Mouse (Mus musculus): Measurements from ENCODE around the gene Dlg5.

Gene Dlg5

GRCm38 (mm10) chr14:24245177-24246081, at the start of gene Dlg5:
Gene Dlg5 (minus strand): TSS chr14:24245920.
- DNase-seq (ENCODE audit: inconsistent age in 2 of 2, low spot score in 1 of 2) = peak; percentile 79 to 93

DNA sequence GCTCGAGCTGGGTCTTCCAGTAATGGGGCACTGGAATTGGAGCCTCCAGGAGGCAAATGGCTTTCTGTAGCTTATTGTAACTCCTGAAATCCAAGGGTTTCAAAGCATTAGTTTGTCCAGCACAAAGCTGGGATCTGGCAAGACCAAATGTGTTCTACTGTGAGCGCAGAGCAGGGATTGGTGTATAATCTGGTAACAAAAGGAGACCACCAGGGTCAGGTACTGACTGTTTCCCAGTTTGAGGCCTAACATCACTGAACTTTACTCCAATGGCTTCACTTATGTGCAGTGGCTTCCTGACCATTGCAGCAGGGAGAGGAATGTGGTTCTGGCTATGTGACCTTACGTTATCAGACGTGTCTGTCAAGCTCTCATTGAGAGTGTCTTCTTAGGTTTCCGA, 47.9 kb upstream of the Dlg5 start:
- DNase-seq (ENCODE audit: inconsistent age in 2 of 2, low spot score in 1 of 2) = no peak

DNA sequence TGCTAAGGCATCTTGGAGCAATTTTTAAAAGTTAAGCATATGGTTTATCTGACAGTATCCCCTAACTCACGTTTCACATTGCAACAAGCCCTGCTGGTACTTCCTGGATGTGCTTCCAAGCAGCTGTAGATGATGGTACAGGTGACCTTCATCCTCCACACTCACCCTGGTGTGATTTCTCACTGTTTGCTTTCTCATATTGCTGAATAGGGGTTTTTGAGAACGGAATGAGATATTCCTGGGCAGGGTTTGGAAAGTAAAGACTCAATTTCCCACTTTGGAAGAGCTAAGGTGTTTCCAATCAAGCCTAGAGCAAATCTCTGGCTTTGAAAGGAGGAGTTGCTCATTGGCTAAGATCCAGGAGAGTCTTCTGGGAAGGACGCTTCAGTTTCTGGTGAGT, 47.2 kb upstream of the Dlg5 start, which contains the start of gene E330034G19Rik:
TSS of gene E330034G19Rik (plus strand) at position 301 of the 400 bp plus-strand sequence.
- DNase-seq (ENCODE audit: inconsistent age in 2 of 2, low spot score in 1 of 2) = no peak

DNA sequence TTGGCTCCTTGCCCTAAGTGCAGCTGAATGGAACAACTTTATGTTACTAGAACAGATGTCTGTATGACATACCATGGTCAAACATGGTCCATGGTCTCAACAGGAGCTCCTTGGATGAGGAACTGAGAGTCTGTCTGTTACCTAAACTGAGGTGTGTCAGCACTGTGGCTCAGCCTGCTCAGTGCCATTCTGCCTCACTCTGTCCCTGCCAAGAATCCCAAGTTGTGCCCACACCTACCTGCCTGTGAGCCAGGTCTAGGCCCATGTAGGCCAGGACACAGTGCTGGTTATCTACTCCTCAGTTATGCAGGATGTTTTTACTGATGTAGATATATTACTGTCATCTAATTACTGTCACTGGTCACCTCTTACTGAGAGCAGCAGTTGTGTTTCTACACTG, 45.0 kb upstream of the Dlg5 start:
- DNase-seq (ENCODE audit: inconsistent age in 2 of 2, low spot score in 1 of 2) = no peak

- DNase-seq (ENCODE audit: inconsistent age in 2 of 2, low spot score in 1 of 2) = no peak
Observed at GRCm38 (mm10) chr14:24286136-24286535, 40.4 kb upstream of the Dlg5 start.

DNA sequence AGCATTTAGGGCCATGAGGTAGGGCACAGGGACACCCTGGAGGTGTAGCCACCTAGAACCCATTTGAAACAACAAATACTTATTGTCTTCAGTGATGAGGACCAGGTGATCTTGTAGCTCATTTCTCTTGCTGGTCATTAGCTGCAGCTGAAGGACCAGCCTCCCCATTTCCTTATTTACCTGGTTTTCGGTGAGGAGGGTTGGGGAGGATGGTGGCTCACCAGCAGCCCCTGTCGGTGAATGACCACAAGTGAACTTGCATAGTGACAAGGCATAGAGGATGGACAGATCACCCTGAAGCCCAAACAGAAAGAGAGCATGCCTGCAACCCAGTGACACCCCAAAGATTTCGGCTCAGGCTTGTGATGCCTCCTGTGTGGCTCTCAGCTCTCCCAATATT, 36.6 kb upstream of the Dlg5 start:
- DNase-seq (ENCODE audit: inconsistent age in 2 of 2, low spot score in 1 of 2) = no peak

- DNase-seq (ENCODE audit: inconsistent age in 2 of 2, low spot score in 1 of 2) = no peak
Observed at GRCm38 (mm10) chr14:24281278-24281677, 35.6 kb upstream of the Dlg5 start.

DNA sequence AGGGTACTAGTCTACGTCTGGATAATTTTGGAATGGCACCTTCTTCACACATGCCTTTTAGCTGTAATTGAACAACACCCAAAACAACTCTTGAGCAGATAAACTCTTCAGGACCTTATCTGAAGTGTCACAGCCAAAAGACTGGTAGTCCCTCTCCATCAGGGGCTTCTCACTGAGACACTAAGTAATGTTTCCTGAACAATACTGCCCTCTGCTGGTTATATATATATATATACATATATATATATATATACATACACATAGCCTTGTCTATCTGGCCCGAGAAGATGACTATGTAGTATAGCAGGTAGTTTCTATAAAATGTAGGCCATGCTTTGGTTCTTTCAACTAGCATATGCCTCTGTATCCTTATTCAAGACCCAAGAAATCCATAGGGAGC, 29.8 kb upstream of the Dlg5 start:
- DNase-seq (ENCODE audit: inconsistent age in 2 of 2, low spot score in 1 of 2) = peak in 1 of 2 experiments; percentile 42

- peak in 1 of 2 experiments; percentile 79 for DNase-seq (ENCODE audit: inconsistent age in 2 of 2, low spot score in 1 of 2)
Observed at GRCm38 (mm10) chr14:24273575-24273974, 27.9 kb upstream of the Dlg5 start.

DNA sequence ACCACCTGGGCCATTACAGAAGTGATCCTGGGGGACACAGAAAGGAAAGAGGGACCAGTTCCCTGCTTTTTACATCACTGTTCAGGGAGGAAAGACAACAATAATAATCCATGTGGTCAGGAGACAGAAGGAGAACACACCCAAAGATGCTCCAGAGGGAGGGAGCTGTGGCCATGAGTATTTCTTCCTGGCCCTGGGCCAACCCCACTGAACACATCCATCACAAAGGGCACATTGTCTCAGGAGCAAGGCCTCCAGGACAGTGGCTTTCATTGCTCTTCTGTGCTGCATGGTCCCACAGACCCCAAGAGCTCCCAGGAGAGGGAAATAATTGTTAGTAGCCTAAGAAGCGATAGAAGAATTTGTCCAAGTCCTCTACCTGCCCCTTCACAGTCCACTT, 23.9 kb upstream of the Dlg5 start:
- peak in 1 of 2 experiments; percentile 26 for DNase-seq (ENCODE audit: inconsistent age in 2 of 2, low spot score in 1 of 2)

- DNase-seq (ENCODE audit: inconsistent age in 2 of 2, low spot score in 1 of 2) = no peak
Observed at GRCm38 (mm10) chr14:24262915-24263314, 17.2 kb upstream of the Dlg5 start.

- DNase-seq (ENCODE audit: inconsistent age in 2 of 2, low spot score in 1 of 2) = no peak
Observed at GRCm38 (mm10) chr14:24262382-24262781, 16.7 kb upstream of the Dlg5 start.

DNA sequence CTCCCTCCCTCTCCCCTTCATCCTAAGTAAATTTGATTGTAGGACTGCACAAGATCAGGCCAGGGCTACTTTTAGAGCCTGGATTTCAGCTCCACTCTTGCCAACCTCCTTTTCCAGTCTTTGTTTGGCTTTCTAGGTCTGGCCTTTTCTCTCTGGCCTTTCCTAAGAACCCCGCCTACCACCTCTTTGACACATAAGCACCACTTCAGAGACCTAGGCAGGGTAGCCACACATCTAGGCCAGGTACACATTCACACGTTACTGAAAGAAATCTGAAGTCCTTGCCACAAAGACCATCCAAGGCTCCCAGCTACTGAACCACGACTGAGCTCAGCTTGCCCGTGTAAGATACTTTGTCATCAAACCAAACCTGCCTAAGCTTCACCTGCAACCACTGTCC, 14.7 kb upstream of the Dlg5 start:
- DNase-seq (ENCODE audit: inconsistent age in 2 of 2, low spot score in 1 of 2) = no peak

DNA sequence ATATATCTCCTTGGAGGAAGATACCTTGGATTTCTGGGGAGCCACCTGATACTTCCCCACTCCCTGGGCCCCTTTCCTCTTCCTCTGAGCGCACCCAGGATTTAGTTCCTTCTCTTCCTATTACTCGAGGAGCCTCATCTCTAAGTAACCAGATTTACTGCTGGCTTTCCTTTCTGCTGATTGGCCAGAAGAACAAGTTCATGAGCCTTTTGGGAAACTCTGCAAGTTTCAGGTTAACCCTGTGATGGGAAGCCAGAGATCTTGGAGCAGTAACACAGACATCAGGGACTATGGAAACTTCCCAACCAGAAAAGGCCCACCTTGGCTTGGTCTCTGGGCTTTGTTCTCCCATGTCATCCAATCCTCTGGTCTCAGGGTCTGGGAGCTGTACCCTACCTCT, 10.2 kb upstream of the Dlg5 start:
- no peak for DNase-seq (ENCODE audit: inconsistent age in 2 of 2, low spot score in 1 of 2)

DNA sequence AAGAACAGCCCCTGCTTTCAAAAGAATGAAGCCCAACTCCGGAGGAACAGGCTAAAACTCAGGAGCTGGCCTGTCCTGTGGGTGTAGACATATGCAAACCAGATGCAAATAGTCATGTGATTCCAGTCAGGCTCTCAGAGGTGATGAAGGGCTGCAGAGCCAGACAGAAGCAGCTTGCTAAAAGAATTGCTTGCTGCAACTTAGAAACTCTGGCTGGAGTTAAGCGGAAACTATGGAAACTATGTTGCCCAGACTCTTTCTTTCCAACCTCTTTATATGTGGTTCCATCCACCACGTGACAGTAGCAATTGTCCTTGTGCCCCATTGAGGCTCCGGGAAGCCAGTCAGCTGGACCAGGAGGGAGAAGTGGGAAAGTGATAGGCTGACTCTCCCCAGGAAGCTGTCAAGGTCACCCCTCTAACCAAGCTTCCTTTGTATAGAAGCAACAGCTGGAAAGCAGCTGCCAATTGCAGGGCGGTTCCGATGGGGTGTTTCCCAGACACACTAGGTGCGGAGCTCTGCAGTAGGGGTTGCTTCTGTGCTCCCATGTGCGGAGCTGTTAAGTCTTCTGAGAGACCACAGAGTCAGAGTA, 8.0 kb upstream of the Dlg5 start:
- peak in 1 of 2 experiments; percentile 67 for DNase-seq (ENCODE audit: inconsistent age in 2 of 2, low spot score in 1 of 2)

DNA sequence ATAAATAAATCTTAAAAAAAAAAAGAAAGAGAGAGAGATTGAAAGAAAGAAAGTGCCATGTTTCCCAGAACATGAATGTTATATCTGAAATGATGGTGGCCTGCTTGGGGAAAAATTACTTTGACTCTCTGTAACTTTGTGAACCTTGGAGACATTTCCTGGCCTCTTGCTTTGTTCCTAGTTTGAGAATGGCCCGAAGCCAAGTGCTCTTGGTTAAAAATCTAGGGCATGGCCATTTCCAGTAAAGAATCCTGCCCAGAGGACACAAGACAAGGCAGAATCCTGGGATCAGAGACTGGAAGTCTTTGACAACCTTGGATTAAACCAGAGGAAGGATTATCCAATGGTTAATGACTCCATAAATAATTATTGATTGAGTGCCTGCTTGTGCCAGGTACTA, 5.6 kb upstream of the Dlg5 start:
- peak in 1 of 2 experiments; percentile 81 for DNase-seq (ENCODE audit: inconsistent age in 2 of 2, low spot score in 1 of 2)

DNA sequence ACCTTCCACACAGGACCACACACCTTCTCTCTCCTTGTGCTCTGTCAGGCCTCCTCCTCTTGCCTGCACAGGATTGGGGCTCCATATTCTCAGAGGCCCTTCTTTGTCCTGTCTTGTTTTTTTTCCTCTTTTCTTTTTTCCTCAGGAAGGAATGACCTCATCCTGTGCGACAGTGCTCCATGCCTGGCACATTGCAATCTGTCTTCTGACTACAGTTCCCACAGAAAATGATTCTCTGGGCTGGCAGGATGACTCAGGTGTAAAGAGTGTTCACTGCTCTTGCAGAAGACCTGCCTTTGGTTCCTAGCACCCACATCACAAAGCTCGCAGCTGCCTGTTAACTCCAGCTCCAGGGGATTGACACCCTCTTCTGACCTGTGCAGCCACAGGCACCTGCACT, 4.2 kb upstream of the Dlg5 start:
- peak in 1 of 2 experiments; percentile 53 for DNase-seq (ENCODE audit: inconsistent age in 2 of 2, low spot score in 1 of 2)

GRCm38 (mm10) chr14:24244330-24245176, 1.2 kb downstream of the Dlg5 start:
- DNase-seq (ENCODE audit: inconsistent age in 2 of 2, low spot score in 1 of 2) = peak in 1 of 2 experiments; percentile 80

- DNase-seq (ENCODE audit: inconsistent age in 2 of 2, low spot score in 1 of 2) = peak in 1 of 2 experiments; percentile 84
Observed at GRCm38 (mm10) chr14:24242016-24242415, 3.7 kb downstream of the Dlg5 start.

DNA sequence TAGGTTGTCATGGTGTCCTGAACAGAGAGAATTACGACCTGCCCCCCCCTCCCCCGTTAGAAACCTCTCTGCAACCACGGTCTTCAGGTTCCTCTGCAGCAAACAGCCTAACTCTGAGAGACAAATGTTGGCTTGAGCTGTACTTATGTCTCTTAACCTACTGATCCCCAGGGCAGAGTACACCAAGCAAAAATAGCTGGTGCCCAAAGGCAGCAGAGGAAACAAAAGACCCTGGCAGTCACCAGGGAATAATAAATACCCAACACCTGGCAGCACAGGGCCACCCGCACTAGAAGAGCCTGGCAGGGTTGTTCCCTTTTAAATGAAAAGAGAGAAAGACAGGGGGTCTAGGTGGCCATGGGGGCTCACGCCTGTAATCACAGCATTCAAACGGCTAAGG, 4.9 kb downstream of the Dlg5 start:
- DNase-seq (ENCODE audit: inconsistent age in 2 of 2, low spot score in 1 of 2) = no peak

GRCm38 (mm10) chr14:24239651-24240050, 6.1 kb downstream of the Dlg5 start:
- DNase-seq (ENCODE audit: inconsistent age in 2 of 2, low spot score in 1 of 2) = no peak

Data from adrenal gland, adult (tissue).